Mouse (Mus musculus): Measurements from ENCODE around the gene Scgb3a1. TPM values are rescaled to one million over a fixed set of nuclear protein-coding genes. Genes with fewer than 3 reads are reported as not detected.
A peak's percentile ranks its signal among the peaks of the same experiment; 100 is the strongest.

Scgb3a1 gene
- polyA plus RNA-seq, 1 experiment from 2014 or later, result not detected

GRCm38 (mm10) chr11:49707834-49708233, 44.4 kb downstream of the Scgb3a1 start:
- no peak overlapping the region for H3K4me2 ChIP-seq (replicated peaks)
- peaks cover 28% of the 10 kb centered on the region for H3K4me1 ChIP-seq
- no peak overlapping the region for H3K4me3 ChIP-seq
- no peaks in the 10 kb centered on the region for H3K27me3 ChIP-seq
- 82% methylated on average over 2 of the region's 2 CpGs for WGBS
- no peak overlapping the region for H3K27ac ChIP-seq
- no peaks in the 10 kb centered on the region for H3K9me3 ChIP-seq
- H3K36me3 ChIP-seq, result peaks cover 44% of the 10 kb centered on the region
- no peak for ATAC-seq (ENCODE audit: low FRiP score, low read depth)
- no peak overlapping the region for H3K9ac ChIP-seq

- Histone ChIP-seq H3K36me3 (peaks cover 25% of the 10 kb centered on the region), H3K4me1 (peaks cover 36% of the 10 kb centered on the region), H3K9me3 (no peaks in the 10 kb centered on the region), H3K4me3 (peak overlapping the region; percentile 88), H3K27ac (no peak overlapping the region), H3K27me3 (no peaks in the 10 kb centered on the region), H3K9ac (peak overlapping the region; percentile 98; the same call in 1 of the 2 replicates), H3K4me2 (replicated peaks) (peak overlapping the region; percentile 69)
- 75% methylated on average over 2 of the region's 2 CpGs for WGBS
- no peak for ATAC-seq (ENCODE audit: low FRiP score, low read depth)
Observed at GRCm38 (mm10) chr11:49710664-49711063, 47.3 kb downstream of the Scgb3a1 start.

DNA sequence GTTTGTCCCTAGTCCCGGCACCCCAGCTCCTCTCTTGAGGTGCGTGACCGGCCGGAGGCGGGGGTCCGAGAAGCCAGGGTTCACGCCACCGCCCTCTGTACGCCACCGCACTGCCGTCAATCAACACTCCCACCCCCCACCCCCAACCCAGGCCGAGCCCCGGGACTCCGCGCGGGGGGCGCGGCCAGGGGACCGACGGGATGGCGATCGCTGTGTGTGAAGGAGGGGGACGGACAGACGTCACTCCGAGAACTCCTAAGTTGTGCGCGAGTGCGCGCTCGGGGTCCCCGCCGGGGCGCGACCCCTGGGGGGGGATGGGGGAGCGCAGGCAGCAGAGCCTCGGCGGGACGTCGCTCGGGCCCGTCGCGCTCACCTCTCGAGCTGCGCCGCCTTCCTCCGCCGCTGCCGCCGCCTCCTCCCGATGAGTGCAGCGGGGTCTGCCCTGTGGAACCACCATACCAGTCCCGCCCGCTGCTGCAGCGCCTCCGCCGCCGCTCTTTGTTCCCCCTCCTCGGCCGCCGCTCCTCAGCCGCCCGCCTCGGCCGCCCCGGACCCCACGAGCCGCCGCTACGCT, 48.7 kb downstream of the Scgb3a1 start:
- Histone ChIP-seq H3K4me1 (peaks cover 36% of the 10 kb centered on the region), H3K36me3 (peaks cover 12% of the 10 kb centered on the region), H3K27ac (peak overlapping the region; percentile 87), H3K27me3 (no peaks in the 10 kb centered on the region), H3K9ac (peak overlapping the region; percentile 98), H3K4me2 (replicated peaks) (peak overlapping the region; percentile 69), H3K9me3 (no peaks in the 10 kb centered on the region), H3K4me3 (peak overlapping the region; percentile 88)
- under 1% methylated on average over 63 of the region's 70 CpGs for WGBS
- peak; percentile 69 for ATAC-seq (ENCODE audit: low FRiP score, low read depth)

DNA sequence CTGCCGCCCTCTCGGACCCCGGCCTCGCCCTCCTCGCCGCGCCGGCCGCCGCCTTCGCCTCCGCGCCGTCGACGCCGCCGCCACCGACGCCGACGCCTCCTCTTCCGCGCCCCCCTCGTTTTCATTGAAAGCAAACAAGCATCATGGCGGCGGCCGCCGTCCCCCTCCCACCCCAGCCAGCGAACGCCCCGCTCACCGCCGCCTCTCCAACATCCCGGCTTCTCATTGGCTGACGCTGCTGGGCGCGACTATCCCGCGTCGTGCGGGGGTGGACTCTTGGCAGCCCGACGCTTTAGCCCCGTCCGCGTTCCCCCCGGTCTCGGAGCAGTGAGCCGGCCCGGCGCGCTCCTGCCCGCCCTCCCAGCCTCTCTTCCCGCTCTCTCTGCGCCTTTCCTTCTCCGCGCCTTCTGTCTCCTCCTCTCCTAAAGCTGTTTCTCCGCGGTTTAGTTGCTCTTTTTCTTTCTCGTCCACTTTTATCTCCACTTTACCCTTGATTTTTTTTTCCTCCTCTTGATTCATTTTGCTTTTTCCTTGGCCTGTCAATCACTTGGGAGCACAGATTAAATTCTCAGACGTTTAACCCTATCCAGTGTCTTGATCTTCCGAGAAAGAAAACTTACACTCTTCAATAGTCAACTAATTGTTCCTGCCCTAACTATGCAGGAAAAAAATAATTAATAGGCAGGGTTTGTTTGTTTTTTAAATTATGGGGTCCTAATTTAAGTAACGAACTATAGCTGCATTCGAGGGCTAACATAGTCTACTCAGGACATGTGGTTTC, 49.3 kb downstream of the Scgb3a1 start, which contains the start of gene Cnot6:
Gene Cnot6, minus strand, starts transcription at position 169 of the 781 bp plus-strand sequence.
- H3K9ac ChIP-seq, result peak within 1 kb of the TSS; percentile 98
- H3K4me2 ChIP-seq (replicated peaks), result peak within 1 kb of the TSS; percentile 72
- H3K27me3 ChIP-seq, result no peaks in the 10 kb centered on the region
- peak within 1 kb of the TSS; percentile 88 for H3K4me3 ChIP-seq
- peak; percentile 97 for ATAC-seq (ENCODE audit: low FRiP score, low read depth)
- H3K36me3 ChIP-seq, result peaks cover 8% of the 10 kb centered on the region
- under 1% methylated on average over 47 of the region's 65 CpGs for WGBS
- no peaks in the 10 kb centered on the region for H3K9me3 ChIP-seq
- peak within 1 kb of the TSS; percentile 87 for H3K27ac ChIP-seq
- H3K4me1 ChIP-seq, result peaks cover 36% of the 10 kb centered on the region

GRCm38 (mm10) chr11:49713336-49714334, 50.2 kb downstream of the Scgb3a1 start:
- Histone ChIP-seq H3K4me3 (peak overlapping the region; percentile 88), H3K36me3 (peaks cover 4% of the 10 kb centered on the region; the same call in 1 of the 2 replicates), H3K4me2 (replicated peaks) (peak overlapping the region; percentile 72), H3K9ac (peak overlapping the region; percentile 65), H3K27ac (peak overlapping the region; percentile 87), H3K27me3 (no peaks in the 10 kb centered on the region), H3K9me3 (no peaks in the 10 kb centered on the region), H3K4me1 (peaks cover 34% of the 10 kb centered on the region)
- 30% methylated on average over 20 of the region's 20 CpGs for WGBS
- ATAC-seq (ENCODE audit: low FRiP score, low read depth), result no peak

Other genes starting within 250 kb of the Scgb3a1 start
- gene Olfr1389, start 240.5 kb upstream of the Scgb3a1 start, polyA plus RNA-seq (2015; fragmentation: Nextera tagmentation; extraction: Ambion mirVana), result not detected in 2 replicates
- gene Olfr1388, start 227.0 kb upstream of the Scgb3a1 start, polyA plus RNA-seq (2015; fragmentation: Nextera tagmentation; extraction: Ambion mirVana), result 0.06 TPM in 1 of 2 replicates, not detected in the other
- not detected in 2 replicates for gene Olfr1387, start 208.3 kb upstream of the Scgb3a1 start, polyA plus RNA-seq (2015; fragmentation: Nextera tagmentation; extraction: Ambion mirVana)
- gene Olfr1386, start 198.6 kb upstream of the Scgb3a1 start, polyA plus RNA-seq (2015; fragmentation: Nextera tagmentation; extraction: Ambion mirVana), result not detected in 2 replicates
- 0.04 TPM in 1 of 2 replicates, not detected in the other for gene Olfr1385, start 174.5 kb upstream of the Scgb3a1 start, polyA plus RNA-seq (2015; fragmentation: Nextera tagmentation; extraction: Ambion mirVana)
- not detected in 2 replicates for gene Olfr1384, start 156.9 kb upstream of the Scgb3a1 start, polyA plus RNA-seq (2015; fragmentation: Nextera tagmentation; extraction: Ambion mirVana)
- not detected in 2 replicates for gene Olfr1383, start 144.0 kb upstream of the Scgb3a1 start, polyA plus RNA-seq (2015; fragmentation: Nextera tagmentation; extraction: Ambion mirVana)
- gene Olfr1382, start 135.4 kb upstream of the Scgb3a1 start, polyA plus RNA-seq (2015; fragmentation: Nextera tagmentation; extraction: Ambion mirVana), result not detected in 2 replicates
- not detected in 2 replicates for gene Olfr1381, start 120.2 kb upstream of the Scgb3a1 start, polyA plus RNA-seq (2015; fragmentation: Nextera tagmentation; extraction: Ambion mirVana)
- gene Olfr1380, start 106.7 kb upstream of the Scgb3a1 start, polyA plus RNA-seq (2015; fragmentation: Nextera tagmentation; extraction: Ambion mirVana), result not detected in 2 replicates
- 4.2 and 4.3 TPM in 2 replicates for gene Flt4, start 54.3 kb upstream of the Scgb3a1 start, polyA plus RNA-seq (2015; fragmentation: Nextera tagmentation; extraction: Ambion mirVana)
- gene Cnot6, start 49.1 kb downstream of the Scgb3a1 start, polyA plus RNA-seq (2015; fragmentation: Nextera tagmentation; extraction: Ambion mirVana), result 62.0 and 64.8 TPM in 2 replicates
- 37.2 and 39.3 TPM in 2 replicates for gene Gfpt2, start 130.6 kb downstream of the Scgb3a1 start, polyA plus RNA-seq (2015; fragmentation: Nextera tagmentation; extraction: Ambion mirVana)
- gene Mapk9, start 183.1 kb downstream of the Scgb3a1 start, polyA plus RNA-seq (2015; fragmentation: Nextera tagmentation; extraction: Ambion mirVana), result 36.1 and 38.2 TPM in 2 replicates
- 0.27 and 0.31 TPM in 2 replicates for gene Rasgef1c, start 238.2 kb downstream of the Scgb3a1 start, polyA plus RNA-seq (2015; fragmentation: Nextera tagmentation; extraction: Ambion mirVana)

Measured in limb, embryonic 13.5 days (tissue).